Mouse (Mus musculus): ENCODE data around the gene AF067063.
"Not testable (repeated sequence)": the region's sequence is repeated elsewhere in the genome, so short reads cannot be mapped to it uniquely, and the experiment has no call there.

The AF067063 gene

GRCm38 (mm10) chr13:119830116-119830515 is at the start of gene AF067063:
AF067063 (minus strand) TSS chr13:119830216.
- DNase-seq (ENCODE audit: low read depth, low spot score) = not testable (repeated sequence)

DNA sequence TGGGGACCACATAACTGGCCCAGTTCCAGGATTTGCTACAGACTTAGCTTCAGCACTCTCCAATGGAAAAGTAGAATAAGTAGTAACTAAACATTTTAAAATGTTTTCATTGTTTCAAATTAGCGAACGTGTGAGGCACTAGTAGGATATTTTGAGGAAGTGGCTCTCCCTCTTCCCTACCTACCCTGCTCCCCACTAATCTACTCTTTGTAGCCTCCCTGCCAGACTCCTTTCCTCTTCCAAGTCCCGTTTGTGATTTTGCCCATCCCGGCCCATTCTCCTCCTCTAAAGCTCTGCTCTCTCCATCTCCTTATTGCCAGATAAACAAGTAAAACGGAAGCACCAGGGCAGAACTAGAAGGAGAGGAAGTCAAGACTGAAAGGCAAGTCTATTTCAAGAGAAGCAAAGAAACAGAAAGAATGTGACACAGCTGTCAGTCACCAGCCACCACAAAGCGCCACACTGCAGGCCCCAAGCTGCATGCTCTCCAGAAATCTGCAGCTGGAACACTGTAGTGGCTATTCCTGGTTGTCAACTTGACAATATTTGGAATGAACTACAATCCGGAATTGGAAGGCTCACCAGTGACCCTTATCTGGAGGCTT is 34.5 kb upstream of the AF067063 start:
- DNase-seq (ENCODE audit: low read depth, low spot score) = not testable (repeated sequence)

DNA sequence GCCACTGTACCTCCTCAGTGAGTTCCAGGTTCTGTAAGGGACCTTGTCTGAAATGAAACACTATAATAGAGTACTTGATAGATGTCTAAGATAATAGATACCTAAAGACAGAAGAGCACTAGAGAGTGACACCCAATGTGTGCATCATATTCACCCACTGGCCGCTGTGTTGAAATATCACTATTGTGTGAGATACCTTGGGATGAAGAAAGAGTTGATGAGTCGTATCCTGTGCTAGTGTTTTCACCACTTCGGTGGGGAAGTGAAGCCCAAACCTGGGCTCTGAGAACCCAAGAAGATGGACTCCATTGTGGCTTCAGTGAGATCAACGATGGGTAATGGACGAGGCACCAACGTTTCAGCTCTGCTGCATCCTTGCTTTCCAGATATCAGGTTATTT is 32.4 kb upstream of the AF067063 start:
- DNase-seq (ENCODE audit: low read depth, low spot score) = not testable (repeated sequence)

DNA sequence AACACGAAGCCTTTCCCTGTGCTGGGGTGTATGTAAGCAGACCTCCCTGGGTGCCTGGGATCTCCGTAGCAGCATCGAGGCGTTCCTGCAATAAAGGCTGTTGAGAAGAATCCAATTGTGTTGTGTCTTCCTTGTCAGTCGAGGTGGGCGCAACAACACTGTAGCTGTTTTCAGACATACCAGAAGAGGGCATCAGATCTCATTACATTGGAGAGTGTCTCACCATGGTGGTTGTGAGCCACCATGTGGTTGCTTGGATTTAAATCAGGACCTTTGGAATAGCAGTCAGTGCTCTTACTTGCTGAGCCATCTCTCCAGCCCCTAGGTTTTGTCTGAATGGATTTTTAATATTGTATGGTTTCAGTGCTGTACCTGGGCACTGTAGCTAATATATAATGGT is 10.0 kb upstream of the AF067063 start:
- not testable (repeated sequence) for DNase-seq (ENCODE audit: low read depth, low spot score)

DNA sequence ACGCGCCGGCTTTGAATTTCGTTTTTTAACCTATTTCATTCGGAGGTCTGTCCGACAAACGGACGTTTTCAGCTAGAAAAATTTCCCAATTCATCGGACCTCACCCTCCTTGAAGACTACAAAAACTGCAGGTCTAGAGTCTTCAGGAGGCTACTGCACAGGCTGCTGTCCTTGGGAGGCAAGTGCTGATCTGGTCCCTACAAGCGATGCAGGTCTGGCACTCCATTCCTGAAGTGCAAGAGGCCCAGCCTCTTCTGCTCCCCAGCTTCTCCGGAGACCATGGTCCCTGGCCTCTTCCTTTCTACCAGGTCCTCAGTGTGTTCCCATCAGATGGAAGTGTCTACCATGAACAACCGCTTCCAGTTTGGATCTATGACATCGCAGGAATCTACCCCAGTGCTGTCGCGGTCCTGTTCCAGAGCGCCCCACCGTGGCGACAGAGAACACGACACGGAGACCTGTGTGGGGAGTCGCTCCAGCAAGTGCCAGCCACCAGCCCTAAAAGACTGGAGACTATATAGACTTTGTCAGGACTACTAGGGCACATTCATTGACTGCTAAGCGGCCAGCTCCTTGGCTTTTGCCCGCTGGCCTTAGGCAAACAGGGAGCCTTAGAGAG is 7.8 kb upstream of the AF067063 start:
- not testable (repeated sequence) for DNase-seq (ENCODE audit: low read depth, low spot score)

GRCm38 (mm10) chr13:119836324-119836811 is 6.4 kb upstream of the AF067063 start:
- DNase-seq (ENCODE audit: low read depth, low spot score) = not testable (repeated sequence)

DNA sequence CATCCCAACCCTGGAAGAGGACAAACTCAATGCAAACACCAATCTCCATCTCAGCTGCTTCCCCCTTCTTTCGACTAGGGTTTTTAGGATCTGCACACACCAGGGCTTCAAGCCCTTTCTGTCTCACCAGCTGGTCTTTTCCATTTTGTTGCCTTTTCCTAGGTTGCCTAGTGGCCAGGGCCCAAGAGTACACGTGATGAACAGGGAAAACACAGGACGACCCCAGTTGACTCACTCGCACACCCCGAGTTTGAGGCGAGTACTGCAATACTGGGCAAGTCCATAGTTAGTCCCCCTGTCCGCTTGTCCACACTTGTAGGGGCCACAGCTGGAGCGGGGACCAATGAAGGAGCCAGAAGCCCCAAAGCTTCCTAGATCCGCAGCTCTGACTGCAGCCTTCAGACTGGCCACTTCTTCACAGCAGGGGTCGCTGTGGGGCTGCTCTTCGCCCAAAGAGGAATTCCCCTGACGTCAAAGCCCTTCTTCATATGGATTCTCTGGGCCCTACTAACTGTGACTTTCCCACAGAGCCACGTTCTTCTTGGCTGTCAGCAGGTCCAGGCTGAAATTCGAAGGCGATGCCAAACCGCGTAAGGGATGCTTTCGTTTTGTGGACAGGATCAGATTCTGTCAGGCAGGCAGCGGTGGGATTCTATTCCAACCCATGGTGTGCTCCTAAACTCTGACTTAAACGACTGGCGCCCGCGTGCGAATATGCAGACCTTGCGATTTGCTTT is 5.5 kb upstream of the AF067063 start, which contains the start of gene D13Ertd608e:
TSS of gene D13Ertd608e (plus strand) at position 687 of the 737 bp plus-strand sequence.
- not testable (repeated sequence) for DNase-seq (ENCODE audit: low read depth, low spot score)

GRCm38 (mm10) chr13:119817579-119818206 is 12.3 kb downstream of the AF067063 start:
- no peak for DNase-seq (ENCODE audit: low read depth, low spot score)

- DNase-seq (ENCODE audit: low read depth, low spot score) = no peak
Measured at GRCm38 (mm10) chr13:119816798-119817197, 13.2 kb downstream of the AF067063 start.

- no peak for DNase-seq (ENCODE audit: low read depth, low spot score)
Measured at GRCm38 (mm10) chr13:119810031-119810430, 20.0 kb downstream of the AF067063 start.

GRCm38 (mm10) chr13:119808937-119809336 is 21.1 kb downstream of the AF067063 start:
- DNase-seq (ENCODE audit: low read depth, low spot score) = no peak

DNA sequence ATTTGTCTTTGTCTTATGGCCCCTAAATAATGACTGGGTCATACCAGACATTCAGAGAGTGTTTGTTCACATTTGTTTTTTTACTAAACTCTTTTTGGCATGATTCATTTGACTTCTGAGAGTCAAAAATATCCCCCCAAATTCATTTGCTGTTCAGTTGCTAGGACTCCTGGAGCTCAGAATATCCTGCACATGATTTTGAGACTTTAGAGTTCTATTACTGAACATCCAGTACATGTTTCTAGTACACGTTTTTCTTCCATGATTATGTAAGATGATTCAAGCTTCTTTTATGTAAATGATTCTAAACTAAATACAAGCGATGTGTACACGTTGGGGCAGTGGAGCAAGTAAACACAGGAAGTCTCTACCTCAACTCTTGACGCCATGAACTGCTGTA is 32.4 kb downstream of the AF067063 start:
- DNase-seq (ENCODE audit: low read depth, low spot score) = no peak

DNA sequence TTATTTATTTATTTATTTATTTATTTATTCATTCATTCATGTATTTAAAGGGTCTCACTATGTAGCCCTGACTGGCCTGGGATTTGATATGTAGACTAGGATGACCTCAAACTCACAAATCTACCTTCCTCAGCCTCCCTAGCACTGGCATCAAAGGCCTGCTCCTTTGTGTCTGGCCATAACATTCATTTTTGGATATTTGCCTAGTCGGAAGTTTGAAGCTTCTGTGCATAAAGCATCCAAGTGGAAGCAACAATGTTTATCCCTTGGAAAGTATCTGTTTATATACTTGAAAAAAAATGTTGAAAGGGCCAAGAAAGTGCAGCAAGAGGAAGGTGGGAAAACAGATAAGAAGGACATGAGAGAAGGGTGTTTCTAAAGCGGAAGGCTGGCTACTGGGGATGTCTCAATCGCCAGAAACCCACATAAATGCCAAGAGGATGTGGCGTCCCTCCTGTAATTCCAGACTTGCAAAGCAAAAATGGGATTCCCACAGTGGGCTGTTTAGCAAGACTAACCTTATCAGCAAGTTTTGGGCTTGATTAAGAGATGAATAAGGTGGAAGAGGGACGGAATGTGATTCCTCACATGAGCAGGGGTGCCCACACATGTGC is 37.1 kb downstream of the AF067063 start:
- no peak for DNase-seq (ENCODE audit: low read depth, low spot score)

GRCm38 (mm10) chr13:119791580-119792135 is 38.4 kb downstream of the AF067063 start:
- DNase-seq (ENCODE audit: low read depth, low spot score) = no peak

DNA sequence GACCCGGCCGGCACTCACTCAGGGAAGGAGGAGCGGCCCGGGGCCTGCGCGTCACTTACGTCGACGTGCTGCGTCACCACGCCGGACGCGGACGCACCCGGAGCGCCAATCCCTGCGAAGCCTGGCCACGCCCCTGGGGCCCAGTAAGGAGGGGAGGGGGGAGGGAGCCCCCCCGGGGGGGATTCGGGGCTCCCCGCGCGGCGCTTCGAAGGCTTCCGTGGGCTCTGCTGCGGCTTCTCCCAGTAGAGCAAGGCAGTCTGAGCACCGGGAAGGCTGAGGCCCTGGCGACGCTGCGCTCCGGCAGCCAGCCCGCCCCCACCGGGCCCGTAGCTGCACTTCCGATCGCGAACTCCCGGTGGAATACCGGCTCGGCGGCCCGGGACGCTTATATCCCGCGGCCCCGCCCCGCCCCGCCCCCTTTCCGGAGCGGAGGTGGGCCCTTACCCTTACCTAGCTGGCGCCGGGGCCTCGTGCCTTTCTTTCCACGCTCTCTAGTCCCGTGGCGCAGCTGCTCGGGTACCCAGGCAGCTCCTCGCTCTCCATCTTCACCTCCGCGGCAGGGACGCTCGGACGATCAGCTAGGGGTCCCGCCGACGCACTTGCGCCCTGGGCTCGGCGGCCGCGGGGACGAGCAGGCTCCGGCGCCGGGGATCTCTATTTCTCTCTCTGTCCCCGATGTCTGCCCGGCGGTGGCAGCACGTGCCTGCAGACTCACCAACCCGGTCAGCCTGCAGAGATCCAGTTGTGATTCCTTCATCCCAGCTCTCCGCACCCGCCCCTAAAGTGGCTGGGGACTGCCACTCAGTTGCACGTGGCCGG is 39.0 kb downstream of the AF067063 start, which contains the start of gene Zfp131:
TSS of gene Zfp131 (minus strand) at position 129 of the 819 bp plus-strand sequence.
- DNase-seq (ENCODE audit: low read depth, low spot score) = peak; percentile 90

DNA sequence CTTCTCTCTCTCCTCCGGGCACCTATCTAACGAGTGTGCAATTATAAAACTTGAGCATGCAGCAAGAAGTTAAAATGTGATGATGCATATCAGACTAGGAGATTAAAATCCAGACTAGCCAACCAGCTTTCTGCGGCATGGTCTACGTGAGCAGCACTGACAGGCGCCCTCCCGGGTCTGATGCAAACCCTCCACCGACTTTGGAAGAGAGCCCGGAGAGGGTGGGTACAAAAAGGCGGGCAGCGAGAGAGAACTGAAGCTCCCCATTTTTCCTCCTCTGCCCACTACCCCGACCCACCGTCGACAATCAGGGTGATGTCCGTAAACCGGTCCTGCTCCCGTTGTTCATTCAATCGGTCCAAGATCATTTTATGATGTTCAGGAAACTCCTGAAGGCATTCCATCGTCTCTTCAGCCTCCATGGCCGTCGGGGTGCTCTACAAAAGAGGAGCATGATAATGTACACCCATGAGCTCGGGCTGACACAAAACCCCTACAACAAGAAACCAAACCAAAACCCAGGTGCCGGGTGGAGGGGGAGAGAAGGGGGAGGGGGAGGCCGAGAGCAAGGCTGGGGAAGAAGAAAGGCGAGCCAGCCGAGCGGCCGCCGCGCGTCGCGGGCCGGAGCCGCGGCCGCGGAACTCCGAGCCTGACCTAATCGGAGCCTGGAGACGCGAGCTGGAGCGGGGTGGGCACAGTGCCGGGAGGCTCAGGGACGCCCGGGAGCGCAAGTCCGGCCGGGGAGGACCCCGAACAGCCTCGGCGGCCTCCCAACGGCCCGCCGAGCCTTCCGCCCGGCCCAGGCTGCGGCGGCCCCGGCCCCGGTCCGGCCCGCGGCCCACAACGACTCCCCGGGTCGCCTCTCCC is 39.9 kb downstream of the AF067063 start:
- DNase-seq (ENCODE audit: low read depth, low spot score) = no peak

DNA sequence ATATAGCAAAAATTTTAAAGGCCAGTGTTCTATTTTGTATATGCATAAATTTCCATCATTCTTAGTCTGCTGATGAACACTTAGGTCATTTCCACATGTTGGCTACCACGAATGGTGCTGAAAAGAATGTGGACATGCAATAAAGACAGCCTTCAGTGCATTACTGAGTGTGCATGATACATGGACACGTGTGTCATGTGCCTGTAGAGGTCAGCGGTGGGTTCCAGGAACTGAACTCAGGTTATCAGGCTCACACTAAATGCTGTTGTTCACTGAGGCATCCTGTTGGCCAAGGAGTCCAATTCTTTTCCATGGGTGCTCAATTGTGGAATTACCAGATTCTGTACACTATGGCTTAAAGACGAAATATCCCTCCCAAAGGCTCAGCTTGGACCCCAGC is 46.4 kb downstream of the AF067063 start:
- no peak for DNase-seq (ENCODE audit: low read depth, low spot score)

Measured in telencephalon, adult 2 months (tissue).